Mouse (Mus musculus): ENCODE data around the gene Son.

DNA sequence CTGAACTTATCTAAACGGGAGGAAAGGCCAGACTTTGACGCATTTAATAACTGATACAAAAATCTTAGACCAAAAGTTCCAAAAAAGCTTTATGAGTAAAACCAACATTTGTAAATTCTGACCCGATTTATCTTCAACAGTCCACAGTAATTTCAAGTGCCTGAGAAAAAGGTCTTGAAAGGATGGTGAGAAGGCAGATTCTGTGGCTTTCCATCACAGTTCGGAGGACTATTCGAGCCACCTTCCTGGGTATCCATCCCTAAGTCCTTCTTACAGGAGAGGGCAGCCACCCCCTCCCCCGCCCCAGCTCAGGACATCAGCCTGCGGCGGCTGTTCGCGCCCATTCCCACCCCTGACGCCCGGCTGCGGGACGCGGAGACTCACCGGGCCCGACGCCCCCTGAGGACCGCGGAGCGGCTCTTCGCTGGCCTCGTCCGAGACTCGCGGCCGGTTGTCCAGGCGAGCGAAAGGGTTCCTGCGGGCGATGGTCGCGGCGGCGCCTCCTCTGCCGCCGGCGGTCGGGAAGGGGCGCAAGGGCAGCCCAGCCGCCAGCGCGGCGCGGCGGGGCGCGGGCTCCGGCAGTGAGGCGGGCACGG is 40.8 kb downstream of the Son start:
- TF ChIP-seq CTCF (IDR thresholded peaks at IDR 0.05; ENCODE audit: low read depth) (no peak), EP300 (IDR thresholded peaks at IDR 0.05; ENCODE audit: low read depth) (no peak)

Data from liver, embryonic 14.5 days (tissue).